Mouse (Mus musculus) cerebellum, adult 18-20 months (tissue): ENCODE measurements around the gene Rgs12.

Experiments
- DNase-seq, 2 experiments: peaks; one replicate each; pipeline ENCODE4 v3.0.0; 2021

Gene Rgs12

DNA sequence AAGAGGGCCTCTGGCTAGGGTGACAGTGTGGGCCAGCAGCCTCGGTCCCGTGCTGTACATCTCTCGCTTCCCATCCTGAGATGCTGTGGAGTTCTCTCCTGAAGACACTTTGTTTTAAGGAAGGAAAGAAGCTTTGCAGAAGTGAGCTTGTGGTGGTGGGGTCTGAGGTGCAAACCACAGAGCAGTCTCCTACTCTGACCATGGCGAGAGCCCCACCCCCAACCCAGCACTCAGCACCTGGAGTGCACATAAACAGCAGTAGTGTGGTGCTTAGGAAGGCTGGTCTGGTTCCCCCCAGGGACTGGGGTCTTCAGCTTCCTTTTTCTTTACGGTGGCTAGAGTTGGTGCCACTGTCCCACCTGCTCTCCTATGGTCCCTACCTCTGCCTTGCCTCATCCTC is 85.9 kb downstream of the Rgs12 start:
- no peak for DNase-seq

DNA sequence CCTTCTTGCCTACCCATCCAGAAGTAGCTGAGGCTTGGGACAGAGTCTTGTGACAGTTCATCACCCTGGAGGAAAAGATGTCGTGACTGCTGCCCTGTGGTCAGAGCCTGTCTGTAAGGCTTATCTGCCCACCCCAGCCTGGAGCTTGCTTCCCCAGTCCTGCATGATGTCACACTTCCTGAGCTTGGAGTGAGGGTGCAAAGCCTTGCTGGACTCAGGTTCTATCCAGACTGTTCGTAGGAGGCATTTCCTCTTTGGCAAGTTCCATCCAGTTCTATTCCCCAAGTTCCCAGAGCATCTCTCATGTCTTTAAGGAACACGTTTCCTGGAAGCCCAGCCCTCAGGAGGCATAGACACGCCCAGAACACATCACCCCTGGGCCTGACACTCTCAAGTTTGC is 86.5 kb downstream of the Rgs12 start:
- no peak for DNase-seq

DNA sequence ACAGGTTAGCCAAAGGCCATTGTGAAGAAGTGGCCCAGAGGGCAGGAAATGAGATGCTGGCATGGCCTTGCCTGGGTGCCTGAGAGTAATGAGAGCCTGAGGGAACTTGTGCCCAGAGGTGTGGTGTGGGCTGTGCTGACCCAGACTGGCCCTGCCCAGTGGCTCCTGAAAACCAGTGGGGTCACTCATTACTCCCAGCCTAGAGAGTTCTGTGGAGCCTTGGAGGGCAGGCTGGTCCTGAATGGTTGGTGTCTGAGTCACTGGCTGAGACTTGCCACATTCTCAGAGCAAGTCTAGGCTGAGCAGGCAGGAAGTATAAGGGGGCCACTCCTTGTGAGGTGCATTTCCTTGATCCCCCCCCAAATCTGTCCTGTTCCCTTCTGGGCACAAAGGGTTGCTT is 88.2 kb downstream of the Rgs12 start:
- DNase-seq, result no peak

DNA sequence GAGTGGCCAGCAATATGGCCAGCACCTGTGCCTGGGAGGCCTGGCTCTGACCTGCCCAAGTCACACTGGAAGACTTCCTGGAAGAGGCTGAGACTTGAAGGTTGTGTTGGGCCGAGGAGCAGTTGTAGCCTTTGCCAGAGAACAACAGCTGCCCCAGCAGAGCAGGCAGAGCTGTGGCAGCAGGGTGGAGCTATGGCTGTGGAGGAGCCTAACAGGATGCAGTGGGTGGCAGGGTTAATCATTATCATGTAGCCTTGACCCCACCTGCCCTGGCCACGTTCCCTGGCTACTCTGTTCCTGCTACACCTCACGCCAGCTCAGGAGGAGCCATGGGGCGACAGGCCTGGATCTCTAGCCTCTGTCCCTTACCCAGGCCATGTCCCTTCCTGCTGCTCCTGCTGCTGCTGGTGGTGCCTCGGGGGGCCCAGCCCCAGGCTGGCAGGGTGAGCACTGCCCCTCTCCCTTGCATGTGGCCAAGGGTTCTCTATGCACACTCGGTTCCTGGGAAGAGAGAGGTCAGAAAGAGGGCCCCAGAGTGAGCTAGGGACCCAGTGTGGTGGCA is 92.1 kb downstream of the Rgs12 start, which contains the start of gene Hgfac:
Hgfac (plus strand) TSS at position 242 of the 562 bp plus-strand sequence.
- DNase-seq, result no peak

DNA sequence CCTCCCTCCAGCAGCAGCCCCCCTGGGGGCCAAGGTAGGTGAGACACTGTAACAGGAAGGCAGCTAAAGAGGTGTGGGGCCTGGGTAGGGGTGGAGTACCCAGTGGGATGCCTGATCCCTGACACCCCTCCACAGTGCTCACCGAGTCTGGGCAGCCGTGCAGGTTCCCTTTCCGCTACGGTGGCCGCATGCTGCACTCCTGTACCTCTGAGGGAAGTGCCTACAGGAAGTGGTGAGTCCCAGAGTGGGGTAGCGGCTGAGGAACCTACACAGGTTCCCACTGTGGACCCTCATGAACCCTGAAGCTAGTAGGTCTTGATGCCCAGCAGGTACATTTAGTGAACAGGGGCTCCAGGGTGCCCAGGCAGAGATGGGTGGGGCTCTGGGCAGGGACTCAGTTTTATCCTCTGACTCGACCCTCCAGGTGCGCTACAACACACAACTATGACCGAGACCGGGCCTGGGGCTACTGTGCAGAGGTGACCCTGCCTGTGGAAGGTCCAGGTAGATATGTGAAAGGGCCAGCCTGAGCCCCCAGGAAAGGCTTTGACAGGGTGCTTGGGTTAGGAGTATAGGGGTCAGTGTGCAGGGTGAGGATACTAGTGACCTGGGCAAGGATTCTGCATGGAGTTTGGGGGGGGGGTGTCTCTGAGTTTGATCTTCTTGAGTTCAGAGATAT is 93.3 kb downstream of the Rgs12 start:
- no peak for DNase-seq

DNA sequence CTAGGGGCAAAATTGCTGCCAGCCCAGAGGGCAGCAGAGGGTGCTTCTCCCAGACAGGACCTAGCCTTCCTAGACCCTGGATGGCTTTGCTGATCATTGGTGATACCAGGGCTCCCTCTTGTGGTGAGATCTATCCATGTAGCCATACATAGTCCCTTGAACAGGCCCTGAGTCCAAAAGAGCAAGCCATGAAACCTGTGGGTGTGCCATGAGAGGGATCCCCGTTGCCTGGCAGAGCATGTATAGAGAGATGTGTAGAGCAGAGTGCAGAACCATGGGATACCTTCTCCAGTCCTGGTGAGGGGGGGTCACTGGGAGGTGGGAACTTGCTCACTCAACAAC is 93.8 kb downstream of the Rgs12 start:
- peak; percentile 77 to 78 for DNase-seq

DNA sequence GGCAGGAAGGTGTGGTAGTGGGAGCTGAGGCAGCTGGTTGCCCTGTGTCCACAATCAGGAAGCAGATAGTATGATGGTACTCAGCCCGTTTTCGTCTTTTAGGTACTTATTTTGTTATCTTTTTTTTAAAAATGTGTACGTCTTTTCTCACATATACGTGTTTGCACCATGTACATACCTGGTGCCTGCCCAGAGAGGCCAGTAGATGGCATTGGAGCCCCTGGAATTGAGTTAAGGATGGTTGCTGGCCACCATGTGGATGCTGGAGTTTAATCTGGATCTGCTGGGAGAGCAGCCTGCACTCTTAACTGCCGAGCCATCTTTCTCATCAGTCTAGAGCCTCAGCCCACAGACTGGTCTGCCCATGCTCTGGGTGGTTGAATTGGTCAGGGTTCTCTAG is 101.3 kb downstream of the Rgs12 start:
- no peak for DNase-seq

DNA sequence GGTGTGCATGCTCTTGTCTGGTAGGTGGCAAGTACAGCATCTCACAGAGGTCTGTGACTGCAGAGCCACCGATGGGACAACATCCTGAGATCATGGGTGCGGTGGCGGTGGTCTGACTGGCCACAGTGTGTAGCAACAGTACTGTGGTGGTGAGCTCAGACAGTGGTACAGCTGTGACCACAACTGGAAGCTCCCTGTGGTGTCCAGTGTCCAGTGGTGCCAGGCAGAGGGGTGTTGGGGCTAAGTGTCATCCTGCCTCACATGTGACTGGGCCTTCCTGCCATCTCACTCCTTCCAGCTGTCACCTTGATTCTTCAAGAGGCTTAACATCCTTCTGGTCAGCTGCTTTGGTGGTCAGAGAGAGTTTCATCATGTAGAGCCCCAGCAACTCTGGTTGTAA is 105.4 kb downstream of the Rgs12 start:
- DNase-seq, result no peak

DNA sequence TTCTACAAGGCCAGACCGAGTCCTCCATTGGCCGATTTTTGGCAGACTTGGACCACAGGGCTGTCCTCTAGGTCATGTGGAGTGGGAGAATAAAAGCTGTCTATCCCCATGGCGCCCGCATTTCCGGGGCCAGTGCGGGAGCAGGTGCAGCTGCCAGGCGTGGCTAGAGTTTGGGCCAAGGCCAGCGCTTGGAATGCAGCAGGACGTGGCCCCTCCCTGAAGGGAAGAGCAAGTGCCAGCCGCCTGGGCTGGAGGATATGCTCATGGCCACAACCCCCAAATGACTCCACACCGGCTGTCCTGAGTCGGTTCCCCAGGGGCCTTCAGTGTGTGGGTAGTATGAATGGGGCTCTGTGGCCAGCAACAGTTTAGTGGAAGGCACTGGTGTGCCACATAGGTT is 105.8 kb downstream of the Rgs12 start:
- peak; percentile 19 to 23 for DNase-seq

DNA sequence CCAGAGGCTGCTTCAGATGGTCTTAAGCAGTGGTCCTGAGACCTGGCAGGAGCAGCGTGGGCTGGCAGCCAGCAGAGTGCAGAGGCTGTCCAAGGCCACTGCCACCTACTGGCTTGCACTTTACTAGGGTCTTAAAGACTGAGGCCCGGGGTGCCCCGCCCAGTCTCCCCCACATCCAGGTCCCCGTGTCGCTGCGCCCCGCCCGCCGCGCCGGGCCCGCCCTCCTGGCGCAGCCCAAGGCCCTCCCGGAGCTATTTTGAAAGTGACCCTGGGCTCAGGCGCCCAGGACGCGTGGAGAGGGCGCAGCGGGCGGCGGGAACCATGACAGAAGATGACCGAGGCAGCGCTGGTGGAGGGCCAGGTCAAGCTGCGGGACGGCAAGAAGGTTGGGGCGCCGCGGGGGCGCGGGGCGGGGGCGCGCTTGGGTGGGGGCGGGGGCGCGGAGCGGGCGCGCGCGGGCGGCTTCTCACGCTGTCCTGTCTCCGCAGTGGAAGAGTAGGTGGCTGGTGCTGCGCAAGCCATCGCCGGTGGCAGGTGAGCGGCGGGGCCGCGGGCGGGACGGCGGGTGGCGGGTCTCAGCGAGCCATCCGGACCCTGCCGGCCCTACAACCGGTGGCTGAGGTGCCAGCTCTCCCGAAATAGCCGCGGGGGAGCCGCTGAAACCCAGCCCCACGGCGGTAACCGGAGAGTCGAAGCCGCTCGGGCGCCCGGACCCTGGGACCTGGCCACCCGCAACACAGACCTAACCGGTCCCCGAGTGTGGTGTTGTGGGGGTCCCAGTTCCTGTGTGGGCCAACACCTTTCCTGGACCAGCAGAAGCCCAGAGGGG is 107.6 kb downstream of the Rgs12 start, which contains the start of gene Dok7:
Dok7 (plus strand) TSS at position 163 of the 829 bp plus-strand sequence.
- peak; percentile 50 to 61 for DNase-seq

DNA sequence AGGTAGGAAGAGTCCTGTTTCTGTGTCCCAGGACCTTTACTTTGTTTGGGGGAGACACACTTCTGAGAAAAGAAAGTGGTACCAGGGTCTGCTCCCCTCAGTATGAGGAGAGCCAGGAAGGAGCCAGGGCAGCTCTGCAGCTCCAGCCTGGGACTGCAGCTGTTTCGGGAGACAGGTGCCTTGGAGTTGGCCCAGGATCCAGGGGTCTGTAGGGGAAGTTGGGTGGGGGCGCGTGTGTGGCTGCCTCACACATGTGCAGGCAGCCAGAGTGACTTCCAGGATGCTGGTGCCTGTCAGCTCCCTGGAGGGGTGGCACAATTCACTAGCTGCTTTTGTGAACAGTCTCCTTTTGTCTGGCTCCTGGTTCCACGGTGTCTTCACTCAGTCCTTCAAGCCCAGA is 108.3 kb downstream of the Rgs12 start:
- no peak for DNase-seq

DNA sequence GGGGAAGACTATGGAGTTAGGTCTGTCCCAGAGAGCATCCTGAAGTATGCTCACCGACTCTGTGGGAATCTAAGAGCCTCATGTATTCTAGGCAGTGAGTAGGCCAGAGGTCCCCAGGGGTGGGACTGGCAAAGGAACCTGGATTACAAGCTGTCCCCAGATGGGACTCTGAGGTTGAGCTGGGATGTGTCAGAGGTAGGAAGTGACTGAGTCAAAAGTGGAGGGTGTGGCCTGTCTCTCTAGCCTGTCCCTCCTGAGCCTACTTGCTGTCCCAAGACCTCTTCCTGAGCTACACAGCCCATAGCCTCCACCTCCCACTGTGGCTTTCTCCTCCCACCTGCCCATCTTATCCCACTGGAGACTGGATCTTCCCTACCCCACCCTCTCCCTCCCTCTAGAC is 109.0 kb downstream of the Rgs12 start:
- no peak for DNase-seq

DNA sequence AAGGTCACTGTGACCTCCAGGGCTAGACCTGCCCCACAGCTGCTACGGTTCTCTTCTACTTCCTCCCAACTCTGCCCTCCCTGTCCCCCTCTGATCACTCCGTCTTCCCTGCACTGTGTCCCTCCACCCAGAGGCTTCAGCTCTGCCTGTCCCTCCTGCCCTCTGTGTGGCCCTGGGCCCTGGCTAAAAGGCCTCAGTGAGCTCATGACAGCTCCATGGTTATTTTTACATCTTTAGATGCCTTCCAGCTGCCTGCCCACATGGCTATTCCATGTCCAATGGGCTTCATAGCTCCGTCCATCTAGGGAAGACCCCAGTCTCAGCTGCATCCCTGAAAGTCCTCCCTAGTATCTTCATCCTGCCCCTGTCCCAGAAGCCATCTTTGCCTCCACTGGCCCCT is 110.9 kb downstream of the Rgs12 start:
- no peak for DNase-seq

DNA sequence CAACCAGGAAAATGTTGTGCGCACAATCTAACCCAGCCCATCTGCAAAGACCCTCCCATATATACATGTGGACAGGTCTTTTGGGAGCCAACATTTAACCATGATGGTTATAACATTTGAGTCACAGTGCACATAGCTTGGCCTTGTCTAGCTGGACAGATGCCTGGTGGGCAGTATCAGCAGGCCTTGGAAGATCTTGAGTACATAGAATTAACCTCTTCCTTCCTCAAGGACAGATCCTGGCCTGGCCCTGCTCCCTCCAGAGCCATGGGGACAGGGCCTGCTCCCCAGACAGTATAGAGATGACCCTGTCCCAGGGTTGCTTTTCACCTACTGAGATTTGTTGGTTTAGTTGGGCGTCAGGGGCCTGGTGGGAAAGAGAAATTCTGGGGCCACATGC is 120.6 kb downstream of the Rgs12 start:
- no peak for DNase-seq

DNA sequence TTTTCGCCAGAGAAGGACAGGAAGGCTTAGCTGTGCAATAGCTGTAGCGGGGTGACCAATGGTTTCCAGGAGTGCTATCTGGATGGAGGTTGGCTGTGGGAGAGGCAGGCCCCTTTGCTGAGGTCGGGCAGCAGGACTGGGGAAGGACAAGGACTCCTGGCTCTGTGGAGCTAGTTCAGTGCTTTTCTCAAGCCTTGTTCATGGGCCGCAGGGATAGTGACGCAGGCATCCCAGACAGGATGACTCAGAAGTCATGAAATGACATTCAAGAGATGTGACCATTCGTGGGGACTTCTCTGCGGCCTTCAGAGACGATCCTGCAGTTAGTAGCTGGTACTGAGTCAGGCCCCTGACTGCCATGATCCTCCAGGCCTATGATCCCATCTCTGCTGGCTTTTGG is 121.1 kb downstream of the Rgs12 start:
- DNase-seq, result no peak

DNA sequence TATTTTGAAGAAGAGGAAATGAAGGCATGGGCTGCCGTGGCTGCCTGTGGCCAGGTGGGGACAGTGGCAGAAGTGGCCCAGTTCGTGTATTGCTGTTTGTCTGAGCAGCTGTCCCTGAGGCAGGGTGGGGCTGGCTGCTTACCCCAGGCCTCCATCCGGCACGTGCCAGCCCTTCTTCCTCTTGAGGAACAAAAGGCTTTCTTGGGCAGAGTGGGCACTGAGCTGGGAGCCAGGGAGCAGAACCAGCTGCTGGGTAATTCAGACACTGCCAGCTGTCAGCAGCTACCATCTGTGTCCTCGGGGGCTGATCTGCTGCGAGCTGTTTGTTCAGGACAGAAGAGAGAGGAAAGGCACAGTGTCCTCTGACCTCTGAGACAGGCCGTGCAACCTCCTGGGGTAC is 121.7 kb downstream of the Rgs12 start:
- no peak for DNase-seq

DNA sequence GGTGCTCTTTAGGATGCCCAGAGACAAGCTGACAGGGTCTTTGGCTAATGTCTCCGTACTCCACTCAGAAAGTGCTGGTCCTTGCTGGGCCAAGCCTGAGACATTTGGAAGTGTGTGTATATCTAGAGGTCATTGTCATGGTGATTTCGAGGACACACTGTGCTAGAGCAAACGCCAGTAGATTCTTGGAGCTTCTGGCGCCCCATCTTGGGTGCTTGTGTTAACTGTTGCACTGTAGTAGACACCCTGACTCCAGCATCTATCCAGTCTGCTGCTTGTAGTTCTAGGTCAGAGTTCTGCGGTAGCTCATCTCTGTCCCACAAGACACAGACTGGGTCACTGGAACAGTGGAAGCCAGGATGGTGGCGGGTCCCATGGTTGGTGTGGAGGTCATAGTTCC is 122.6 kb downstream of the Rgs12 start:
- DNase-seq, result no peak

DNA sequence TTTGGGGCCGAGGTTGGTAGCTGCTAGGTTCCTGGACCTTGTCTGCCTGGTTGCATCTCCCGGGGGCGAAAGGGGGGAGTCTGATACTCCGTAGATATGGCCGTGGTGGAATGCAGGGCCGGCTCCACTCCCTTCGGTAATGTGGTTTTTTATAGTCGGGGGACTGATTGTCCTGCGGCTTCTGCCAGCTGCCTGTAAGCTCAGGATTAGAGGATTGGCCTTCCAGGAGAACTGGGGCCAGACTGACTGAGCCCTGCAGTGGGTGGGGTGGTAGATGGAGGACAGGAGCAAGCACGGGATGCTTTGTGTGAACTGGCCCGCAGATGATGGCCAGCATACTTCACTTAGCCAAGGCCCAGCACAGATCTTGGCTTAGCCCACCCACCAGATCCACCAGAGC is 124.0 kb downstream of the Rgs12 start:
- DNase-seq, result no peak

DNA sequence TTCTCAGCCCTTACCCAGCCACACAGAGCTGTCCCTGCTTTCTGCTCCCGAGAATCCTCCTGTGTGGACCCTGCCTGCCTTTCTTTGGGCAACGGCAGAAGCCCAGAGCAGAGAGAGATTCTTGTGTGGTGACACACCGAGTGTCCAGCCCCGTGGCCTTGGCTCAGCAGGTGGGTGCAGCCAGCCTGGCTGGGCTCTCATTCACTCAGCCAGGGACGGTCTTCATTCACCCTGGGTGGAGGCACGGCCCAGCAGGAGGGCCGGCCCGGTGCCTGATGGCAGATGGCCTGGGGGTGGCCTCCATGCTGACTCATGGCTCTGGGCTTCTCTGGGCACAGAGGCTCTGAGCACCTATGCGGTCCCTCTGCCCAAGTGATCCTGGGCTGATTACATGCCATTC is 124.7 kb downstream of the Rgs12 start:
- DNase-seq, result peak; percentile 60 to 67

DNA sequence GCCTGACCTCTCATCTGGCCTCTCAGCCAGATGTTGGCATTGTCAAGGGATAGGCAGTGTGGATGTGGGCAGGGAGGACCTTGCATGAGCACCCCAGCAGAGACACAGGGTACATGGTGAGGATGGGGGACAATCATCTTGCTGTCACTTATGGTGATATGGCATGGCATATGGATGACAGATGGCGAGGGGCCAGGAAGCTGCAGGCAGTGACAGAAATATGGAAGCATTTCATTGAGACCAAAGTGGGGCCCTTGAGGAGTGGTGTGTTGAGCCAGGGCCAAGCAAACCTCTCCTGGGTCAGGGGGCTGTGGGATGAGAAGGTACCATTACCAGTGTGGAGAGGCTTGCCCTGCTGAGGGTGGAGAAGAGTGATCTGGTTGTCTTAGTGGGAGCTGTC is 127.1 kb downstream of the Rgs12 start:
- DNase-seq, result no peak

DNA sequence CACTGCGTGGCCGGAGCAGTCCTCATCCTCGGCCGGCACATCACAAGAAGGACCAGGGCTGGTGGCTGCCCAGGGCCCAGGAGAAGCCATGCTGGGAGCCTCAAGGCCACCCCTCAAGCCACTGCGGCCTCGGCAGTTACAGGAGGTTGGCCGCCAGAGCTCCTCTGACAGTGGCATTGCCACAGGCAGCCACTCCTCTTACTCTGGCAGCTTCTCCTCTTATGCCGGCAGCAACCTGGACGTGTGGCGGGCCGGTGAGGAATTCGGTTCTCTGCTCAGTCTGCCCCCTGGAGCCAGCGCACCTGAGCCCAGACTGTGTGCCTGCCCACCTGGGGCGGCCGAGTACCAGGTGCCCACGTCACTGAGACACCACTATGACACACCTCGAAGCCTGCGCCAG is 129.9 kb downstream of the Rgs12 start:
- peak in 1 of 2 experiments; percentile 34 for DNase-seq

DNA sequence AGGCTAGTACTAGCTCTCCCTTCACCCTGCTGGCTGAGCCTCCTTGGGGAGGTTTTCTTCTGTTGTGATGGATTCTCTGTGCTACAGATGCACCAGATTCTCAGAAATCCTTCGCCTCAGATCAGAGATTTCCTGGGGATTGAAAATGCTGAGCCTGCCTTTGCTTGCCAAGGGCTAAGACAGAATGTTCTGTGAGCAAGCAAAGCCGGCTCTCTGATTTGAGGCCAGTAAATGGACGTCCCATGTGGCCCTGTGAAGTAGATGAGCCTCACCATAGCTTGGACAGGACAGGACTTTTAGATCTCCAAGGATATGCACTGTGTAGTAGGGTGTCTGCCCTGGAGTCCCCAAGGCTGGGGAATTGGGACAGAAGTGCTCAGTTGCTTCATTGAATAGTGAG is 135.7 kb downstream of the Rgs12 start:
- DNase-seq, result no peak

DNA sequence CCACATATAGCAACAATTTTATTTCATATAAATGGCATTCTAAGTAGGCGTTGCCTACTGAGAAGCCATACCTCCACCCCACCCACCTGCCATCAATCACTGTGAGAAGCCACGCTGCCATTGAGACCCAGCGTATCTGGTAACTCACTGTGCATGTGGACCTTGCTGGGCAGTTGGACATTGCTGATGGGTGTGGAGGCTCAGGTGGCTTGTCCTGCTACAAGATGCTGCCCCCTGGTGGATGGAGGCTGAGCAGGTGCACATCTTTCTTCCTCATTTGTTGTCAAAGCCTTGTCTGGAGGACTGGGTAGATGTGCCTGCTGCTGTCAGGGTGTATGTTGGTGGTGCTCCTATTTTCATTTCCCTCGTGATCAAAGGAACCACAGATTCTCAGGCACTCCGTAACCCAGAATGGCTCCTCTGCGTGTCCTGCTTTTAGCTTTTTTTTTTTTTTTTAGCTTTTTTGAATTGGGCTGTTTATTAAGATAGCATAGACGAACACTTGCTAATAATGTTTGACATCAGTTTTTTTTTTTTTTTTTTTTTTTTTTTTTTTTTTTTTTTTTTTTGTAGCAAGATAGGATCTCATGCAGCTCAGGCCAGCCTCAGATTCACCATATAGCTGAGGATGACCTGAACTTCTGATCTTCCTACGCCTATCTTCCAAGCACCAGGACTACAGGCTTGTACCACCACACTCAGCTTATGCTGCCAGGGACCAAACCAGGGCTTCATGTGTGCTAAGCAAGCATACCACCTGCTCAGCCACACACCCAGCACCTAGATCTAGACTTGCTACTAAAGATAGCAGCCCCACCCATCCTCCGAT is 139.8 kb downstream of the Rgs12 start:
- DNase-seq, result peak; percentile 68 to 69
